Mouse (Mus musculus) urinary bladder, adult 2 months (tissue): ENCODE data around the gene Rsrc1. TPM values are rescaled to one million over a fixed set of nuclear protein-coding genes. Genes with fewer than 3 reads are reported as not detected.

Experiments used
- DNase-seq: peaks from one replicate; pipeline ENCODE4 v3.0.0; 2022; ENCODE audit warnings: low spot score
- polyA plus RNA-seq: library from polyadenylated mRNA; depleted of rRNA; stranded (reverse); fragments of >200 nt; gene quantifications from 2 replicates; pipeline ENCODE4 v1.2.3, GENCODE M21; 2012; rRNA removed

The Rsrc1 gene
- 8.0 and 13.2 TPM in 2 replicates for polyA plus RNA-seq

GRCm38 (mm10) chr3:66981101-66981661 is at the start of gene Rsrc1:
Gene Rsrc1 (plus strand): TSS chr3:66981390.
- peak; percentile 36 for DNase-seq

GRCm38 (mm10) chr3:66939675-66940074 is 41.5 kb upstream of the Rsrc1 start:
- no peak for DNase-seq

GRCm38 (mm10) chr3:66955126-66955525 is 26.1 kb upstream of the Rsrc1 start:
- DNase-seq = no peak

GRCm38 (mm10) chr3:66959972-66960371 is 21.2 kb upstream of the Rsrc1 start:
- no peak for DNase-seq

GRCm38 (mm10) chr3:66964884-66965283 is 16.3 kb upstream of the Rsrc1 start:
- DNase-seq = no peak

- no peak for DNase-seq
Measured at GRCm38 (mm10) chr3:66967508-66967907, 13.7 kb upstream of the Rsrc1 start.

- DNase-seq = no peak
Measured at GRCm38 (mm10) chr3:66970261-66970660, 10.9 kb upstream of the Rsrc1 start.

GRCm38 (mm10) chr3:66970661-66971331 is 10.4 kb upstream of the Rsrc1 start:
- no peak for DNase-seq

GRCm38 (mm10) chr3:66972191-66972950 is 8.8 kb upstream of the Rsrc1 start:
- no peak for DNase-seq

GRCm38 (mm10) chr3:66973391-66973943 is 7.7 kb upstream of the Rsrc1 start:
- peak; percentile 61 for DNase-seq

GRCm38 (mm10) chr3:66974501-66974900 is 6.7 kb upstream of the Rsrc1 start:
- DNase-seq = no peak

- no peak for DNase-seq
Measured at GRCm38 (mm10) chr3:66976889-66977615, 4.1 kb upstream of the Rsrc1 start.

- DNase-seq = no peak
Measured at GRCm38 (mm10) chr3:66977811-66978456, 3.3 kb upstream of the Rsrc1 start.

- DNase-seq = no peak
Measured at GRCm38 (mm10) chr3:66978457-66979381, 2.5 kb upstream of the Rsrc1 start.

- no peak for DNase-seq
Measured at GRCm38 (mm10) chr3:66979491-66979890, 1.7 kb upstream of the Rsrc1 start.

GRCm38 (mm10) chr3:66980111-66980975 is 847 bp upstream of the Rsrc1 start:
- DNase-seq = no peak

GRCm38 (mm10) chr3:66981706-66982105 is 516 bp downstream of the Rsrc1 start, which contains the start of gene Shox2:
Gene Shox2 (minus strand): TSS chr3:66981771.
- no peak for DNase-seq

GRCm38 (mm10) chr3:66982181-66982911 is 1.2 kb downstream of the Rsrc1 start:
- no peak for DNase-seq

GRCm38 (mm10) chr3:66983481-66983880 is 2.3 kb downstream of the Rsrc1 start:
- DNase-seq = no peak
